Mouse (Mus musculus): ENCODE data around the gene Srd5a1.

DNA sequence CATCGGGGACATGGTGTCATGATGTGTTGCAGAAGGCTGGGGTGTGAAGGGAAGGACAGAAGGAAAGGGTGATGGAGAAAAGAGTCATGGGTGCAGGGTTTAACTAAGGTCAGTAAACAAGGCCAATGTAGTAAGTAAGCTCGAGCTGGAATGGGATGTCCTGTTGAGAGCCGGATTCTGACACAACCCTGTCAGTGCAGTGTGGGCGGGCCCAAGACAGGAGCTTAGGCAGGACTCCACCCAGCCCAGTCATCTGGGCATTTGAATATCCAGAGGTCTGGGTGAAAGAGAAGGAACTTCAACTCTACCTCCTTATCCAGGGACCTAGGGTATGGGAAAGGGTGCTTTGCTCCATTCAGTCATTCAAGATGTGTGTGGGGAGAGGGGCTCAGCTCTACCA lies 72.9 kb downstream of the Srd5a1 start:
- TF ChIP-seq POLR2A (IDR thresholded peaks at IDR 0.05; ENCODE audit: insufficient read depth, low read length), result no peak
- TF ChIP-seq CTCF (IDR thresholded peaks at IDR 0.05; ENCODE audit: low read depth, low read length), result no peak
- no peak for TF ChIP-seq EP300 (IDR thresholded peaks at IDR 0.05; ENCODE audit: insufficient read depth, low read depth, low read length)

All from ES-Bruce4 (cell line).